Mouse (Mus musculus) limb, embryonic 11.5 days (tissue): ENCODE results near the gene Gm13283. TPM values are rescaled to one million over a fixed set of nuclear protein-coding genes. Genes with fewer than 3 reads are reported as not detected.
"Not testable (repeated sequence)": the region's sequence is repeated elsewhere in the genome, so short reads cannot be mapped to it uniquely, and the experiment has no call there.

Experiments
- ATAC-seq: fragments of 200-750 bp; cut with Nextera tagmentation; 2 replicates; pipeline ENCODE4 v1.8.0; 2017; ENCODE audit warnings: low read depth; ENCODE audit not compliant: insufficient number of reproducible peaks, low FRiP score, low TSS enrichment
- DNase-seq: peaks from one replicate; pipeline ENCODE4 v3.0.0-alpha.2; 2015; ENCODE audit warnings: low spot score
- H3K27ac ChIP-seq: fragments of 300-500 bp; sonication (generic); replicated peaks from 2 replicates; pipeline ENCODE4 v1.5.1; 2014; ENCODE audit warnings: low read depth, mild to moderate bottlenecking, low read length
- H3K27me3 ChIP-seq: fragments of 300-500 bp; sonication (generic); 2 replicates; pipeline ENCODE4 v1.6.1; 2014; ENCODE audit warnings: mild to moderate bottlenecking, low read length, mixed read lengths; ENCODE audit not compliant: control insufficient read depth, insufficient read depth
- H3K36me3 ChIP-seq: fragments of 300-500 bp; sonication (generic); 2 replicates; pipeline ENCODE4 v1.6.1; 2014; ENCODE audit warnings: mild to moderate bottlenecking, low read length, moderate library complexity, mixed read lengths; ENCODE audit not compliant: control insufficient read depth, insufficient read depth
- H3K4me1 ChIP-seq: fragments of 300-500 bp; sonication (generic); 2 replicates; pipeline ENCODE4 v1.6.1; 2014; ENCODE audit warnings: low read length, mixed read lengths; ENCODE audit not compliant: control insufficient read depth, insufficient read depth
- H3K4me2 ChIP-seq: fragments of 300-500 bp; sonication (generic); 2 replicates; pipeline ENCODE4 v1.6.1; 2014; ENCODE audit warnings: low read depth, mild to moderate bottlenecking, moderate library complexity; ENCODE audit not compliant: severe bottlenecking
- H3K4me3 ChIP-seq: fragments of 300-500 bp; sonication (generic); 2 replicates; pipeline ENCODE4 v1.5.1; 2014; ENCODE audit warnings: low read depth, low read length
- H3K9ac ChIP-seq: fragments of 300-500 bp; sonication (generic); 2 replicates; pipeline ENCODE4 v1.6.1; 2014; ENCODE audit warnings: mild to moderate bottlenecking, low read length
- H3K9me3 ChIP-seq: fragments of 300-500 bp; sonication (generic); 2 replicates; pipeline ENCODE4 v1.6.1; 2016; ENCODE audit warnings: low read length; ENCODE audit not compliant: control insufficient read depth
- WGBS: fragments of 180-500 bp; shearing (Covaris S2); extraction: QIAGEN DNeasy Blood & Tissue Kit; methylation state at CpG from one replicate; pipeline ENCODE4 v1.1.7; 2014; 5-methylcytosine and 5-hydroxymethylcytosine counted together
- polyA plus RNA-seq: library from polyadenylated mRNA; unstranded; fragments of >200 nt; fragmentation: Nextera tagmentation; extraction: Ambion mirVana; gene quantifications from 2 replicates; pipeline ENCODE4 v1.2.1, GENCODE M21; 2014

Gene Gm13283
- polyA plus RNA-seq, 1 experiment from 2014 or later, result 0.13 TPM

GRCm38 (mm10) chr4:88757628-88758031, 2.3 kb upstream of the Gm13283 start:
- H3K9ac ChIP-seq, result peak overlapping the region; percentile 60; the same call in 1 of the 2 replicates
- not testable (repeated sequence) for H3K27me3 ChIP-seq, H3K4me1 ChIP-seq, H3K9me3 ChIP-seq, H3K36me3 ChIP-seq
- DNase-seq (peak; percentile 85), ATAC-seq (peak; percentile 99)
- under 1% methylated on average over 11 of the region's 21 CpGs for WGBS
- peak overlapping the region; percentile 77 for H3K27ac ChIP-seq
- H3K4me2 ChIP-seq, result peak overlapping the region; percentile 61
- peak overlapping the region; percentile 37 for H3K4me3 ChIP-seq

DNA sequence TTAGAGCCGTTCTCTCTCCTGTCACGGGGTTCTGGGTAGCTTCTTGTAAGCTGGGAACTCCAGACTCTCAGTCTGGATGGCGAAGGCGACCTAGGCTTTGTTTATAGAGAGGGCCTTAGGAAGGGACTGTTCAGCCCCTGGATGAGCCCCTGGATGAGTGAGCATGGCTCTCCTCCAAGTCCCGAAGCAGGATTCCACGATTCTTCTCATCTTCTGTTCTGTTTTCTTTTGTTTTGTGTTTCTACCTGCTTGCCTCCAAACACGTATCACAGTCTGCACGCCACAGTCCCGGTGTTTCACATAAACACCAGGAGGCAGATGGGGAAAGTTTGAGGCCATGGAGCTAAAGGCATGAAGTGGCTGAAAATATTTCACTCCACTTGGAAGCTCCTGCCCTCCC, 1.2 kb upstream of the Gm13283 start:
- not testable (repeated sequence) for H3K4me3 ChIP-seq, H3K27ac ChIP-seq, H3K9me3 ChIP-seq, ATAC-seq, H3K9ac ChIP-seq, DNase-seq, H3K4me1 ChIP-seq, H3K36me3 ChIP-seq, H3K4me2 ChIP-seq, H3K27me3 ChIP-seq
- whole genome bisulfite sequencing, result 88% methylated on average over 9 of the region's 9 CpGs

DNA sequence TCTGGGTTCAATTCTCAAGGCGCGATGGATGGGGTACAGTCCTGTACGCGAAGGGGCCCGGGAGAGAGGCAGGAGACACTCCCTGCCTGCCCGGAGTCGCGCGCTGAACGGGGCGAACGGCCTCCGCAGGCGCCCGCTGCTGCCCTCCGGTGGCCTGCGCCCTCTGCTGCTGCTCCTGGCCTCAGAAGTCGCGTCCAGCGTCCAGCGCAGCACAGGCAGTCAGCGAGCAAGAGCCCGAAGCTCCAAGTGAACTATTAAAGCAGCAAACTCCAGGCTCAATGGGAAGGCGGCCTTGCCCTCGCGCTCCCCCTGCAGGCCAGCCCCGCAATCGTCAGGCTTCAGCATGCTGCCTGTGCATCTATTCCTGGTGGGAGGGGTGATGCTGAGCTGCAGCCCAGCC, 512 bp downstream of the Gm13283 start:
- not testable (repeated sequence) for H3K9me3 ChIP-seq, H3K27me3 ChIP-seq, H3K4me1 ChIP-seq, H3K4me3 ChIP-seq, H3K9ac ChIP-seq, ATAC-seq, H3K27ac ChIP-seq, H3K36me3 ChIP-seq
- WGBS, result under 1% methylated on average over 17 of the region's 28 CpGs
- H3K4me2 ChIP-seq, result peak overlapping the region; percentile 17; the same call in 1 of the 2 replicates
- DNase-seq, result peak; percentile 76

DNA sequence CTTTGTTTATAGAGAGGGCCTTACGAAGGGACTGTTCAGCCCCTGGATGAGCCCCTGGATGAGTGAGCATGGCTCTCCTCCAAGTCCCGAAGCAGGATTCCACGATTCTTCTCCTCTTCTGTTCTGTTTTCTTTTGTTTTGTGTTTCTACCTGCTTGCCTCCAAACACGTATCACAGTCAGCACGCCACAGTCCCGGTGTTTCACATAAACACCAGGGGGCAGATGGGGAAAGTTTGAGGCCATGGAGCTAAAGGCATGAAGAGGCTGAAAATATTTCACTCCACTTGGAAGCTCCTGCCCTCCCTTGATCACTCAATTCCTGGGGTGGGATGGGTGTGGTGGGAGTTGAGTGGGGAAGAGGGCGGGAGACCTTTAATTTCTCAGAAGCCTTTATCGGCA, 1.9 kb downstream of the Gm13283 start:
- WGBS, result 69% methylated on average over 6 of the region's 8 CpGs
- H3K9me3 ChIP-seq, ATAC-seq, H3K4me1 ChIP-seq, H3K27me3 ChIP-seq, H3K27ac ChIP-seq, DNase-seq, H3K36me3 ChIP-seq, H3K4me2 ChIP-seq, H3K9ac ChIP-seq, H3K4me3 ChIP-seq: not testable (repeated sequence)

- not testable (repeated sequence) for H3K9me3 ChIP-seq, H3K27me3 ChIP-seq, DNase-seq, H3K9ac ChIP-seq, ATAC-seq, H3K27ac ChIP-seq, H3K4me2 ChIP-seq, H3K4me3 ChIP-seq, H3K36me3 ChIP-seq, H3K4me1 ChIP-seq
- WGBS, result 55% methylated on average over 9 of the region's 9 CpGs
These were observed 2.4 kb downstream of the Gm13283 start for GRCm38 (mm10) chr4:88762341-88762740.

- not testable (repeated sequence) for H3K4me3 ChIP-seq, H3K27me3 ChIP-seq, H3K27ac ChIP-seq, ATAC-seq, H3K4me1 ChIP-seq, H3K36me3 ChIP-seq, H3K9me3 ChIP-seq, H3K9ac ChIP-seq
- WGBS, result 3% methylated on average over 28 of the region's 42 CpGs
- peak; percentile 72 for DNase-seq
- peak overlapping the region; percentile 25; the same call in 1 of the 2 replicates for H3K4me2 ChIP-seq
These were observed 3.6 kb downstream of the Gm13283 start for GRCm38 (mm10) chr4:88763384-88764018.

DNA sequence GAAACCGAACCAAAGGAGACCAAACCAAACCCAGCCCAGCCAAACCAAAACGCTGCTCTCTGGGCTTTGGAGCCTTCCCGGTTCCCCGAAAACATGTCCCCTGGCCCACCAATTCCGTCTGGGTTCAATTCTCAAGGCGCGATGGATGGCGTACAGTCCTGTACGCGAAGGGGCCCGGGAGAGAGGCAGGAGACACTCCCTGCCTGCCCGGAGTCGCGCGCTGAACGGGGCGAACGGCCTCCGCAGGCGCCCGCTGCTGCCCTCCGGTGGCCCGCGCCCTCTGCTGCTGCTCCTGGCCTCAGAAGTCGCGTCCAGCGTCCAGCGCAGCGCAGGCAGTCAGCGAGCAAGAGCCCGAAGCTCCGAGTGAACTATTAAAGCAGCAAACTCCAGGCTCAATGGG, 13.6 kb downstream of the Gm13283 start, which contains the start of gene Gm13290:
Gene Gm13290, plus strand, starts transcription at position 301 of the 400 bp plus-strand sequence.
- H3K9me3 ChIP-seq, H3K9ac ChIP-seq, H3K4me2 ChIP-seq, H3K27me3 ChIP-seq, ATAC-seq, H3K36me3 ChIP-seq, H3K4me3 ChIP-seq, H3K27ac ChIP-seq, H3K4me1 ChIP-seq, DNase-seq: not testable (repeated sequence)
- WGBS, result no CpG with 5 or more reads among the region's 32 CpGs

DNA sequence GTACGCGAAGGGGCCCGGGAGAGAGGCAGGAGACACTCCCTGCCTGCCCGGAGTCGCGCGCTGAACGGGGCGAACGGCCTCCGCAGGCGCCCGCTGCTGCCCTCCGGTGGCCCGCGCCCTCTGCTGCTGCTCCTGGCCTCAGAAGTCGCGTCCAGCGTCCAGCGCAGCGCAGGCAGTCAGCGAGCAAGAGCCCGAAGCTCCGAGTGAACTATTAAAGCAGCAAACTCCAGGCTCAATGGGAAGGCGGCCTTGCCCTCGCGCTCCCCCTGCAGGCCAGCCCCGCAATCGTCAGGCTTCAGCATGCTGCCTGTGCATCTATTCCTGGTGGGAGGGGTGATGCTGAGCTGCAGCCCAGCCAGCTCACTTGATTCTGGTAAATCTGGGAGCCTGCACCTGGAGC, 16.7 kb downstream of the Gm13283 start, which contains the start of gene Gm13289:
Gene Gm13289, plus strand, starts transcription at position 301 of the 400 bp plus-strand sequence.
- not testable (repeated sequence) for H3K4me3 ChIP-seq, H3K4me1 ChIP-seq, ATAC-seq, H3K9me3 ChIP-seq, H3K9ac ChIP-seq, H3K27me3 ChIP-seq, H3K27ac ChIP-seq, DNase-seq, H3K36me3 ChIP-seq, H3K4me2 ChIP-seq
- no CpG with 5 or more reads among the region's 29 CpGs for WGBS

GRCm38 (mm10) chr4:88779550-88779949, 19.6 kb downstream of the Gm13283 start, which contains the start of gene Gm13272:
Gm13272 (plus strand) TSS chr4:88779850.
- H3K27me3 ChIP-seq, H3K9ac ChIP-seq, H3K9me3 ChIP-seq, H3K27ac ChIP-seq, H3K4me2 ChIP-seq, H3K4me1 ChIP-seq, DNase-seq, H3K36me3 ChIP-seq, ATAC-seq, H3K4me3 ChIP-seq: not testable (repeated sequence)
- no CpG with 5 or more reads among the region's 29 CpGs for WGBS
